Mouse (Mus musculus): Measurements from ENCODE around the gene Wbp4. TPM values are rescaled to one million over a fixed set of nuclear protein-coding genes. Genes with fewer than 3 reads are reported as not detected.

The Wbp4 gene
- total and polyA plus RNA-seq, 3 experiments: 3.7 to 22.7 (median 22.0) TPM

DNA sequence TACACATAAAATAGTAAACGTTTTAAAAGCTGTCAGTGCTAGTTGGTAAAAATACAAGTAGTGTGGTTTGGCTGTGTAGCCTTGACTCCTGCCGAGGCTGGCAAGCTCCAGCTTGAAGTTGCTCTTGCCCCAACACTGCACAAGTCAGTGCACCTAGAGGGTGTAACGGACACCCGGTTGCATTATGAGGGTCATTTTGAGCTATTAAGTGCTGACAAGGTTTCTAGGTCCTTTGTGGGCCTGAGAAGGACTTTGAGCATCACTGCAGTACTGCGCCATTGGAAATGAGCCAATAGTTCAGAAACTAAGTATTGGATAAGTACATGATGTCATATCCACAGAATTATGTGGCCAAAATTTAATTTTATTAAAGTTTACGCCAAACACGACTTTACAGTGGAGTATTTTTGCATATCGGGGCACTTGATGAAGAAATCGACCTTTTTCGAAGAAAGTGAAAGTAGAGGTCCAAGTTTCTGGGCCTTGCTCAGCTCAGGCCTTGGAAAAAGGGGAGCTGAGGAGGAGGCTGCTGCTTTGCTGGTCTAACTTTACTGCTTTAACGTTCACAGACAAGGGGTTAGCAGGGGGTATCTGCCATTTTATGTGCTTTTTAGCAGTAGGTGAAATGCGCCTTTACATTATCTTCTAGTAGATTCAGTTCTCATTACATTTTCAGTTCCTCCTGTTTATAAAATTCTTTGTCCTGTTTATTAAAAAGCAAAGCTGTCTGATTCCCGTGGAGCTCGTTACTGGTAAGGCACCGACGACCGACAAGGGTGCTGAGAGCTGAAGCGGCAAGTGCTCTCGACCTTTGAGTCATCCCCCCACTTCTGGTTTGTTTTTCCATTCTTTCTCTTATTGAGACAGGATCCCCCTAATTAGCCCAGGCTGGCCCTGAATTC, 37.7 kb upstream of the Wbp4 start:
- peaks cover 36% of the 10 kb centered on the region for H3K36me3 ChIP-seq (ENCODE audit: control insufficient read depth, insufficient read depth, low read length)
- peak overlapping the region; percentile 7; the same call in 1 of the 2 replicates for H3K4me3 ChIP-seq
- peak overlapping the region; percentile 56 for H3K9ac ChIP-seq (ENCODE audit: low read depth, low read length)
- TF ChIP-seq POLR2A (IDR thresholded peaks at IDR 0.05; ENCODE audit: insufficient read depth, low read depth, low read length): no peak
- no peak for TF ChIP-seq CTCF (IDR thresholded peaks at IDR 0.05)
- TF ChIP-seq EP300 (IDR thresholded peaks at IDR 0.05; ENCODE audit: insufficient read depth, low read depth, low read length): no peak
- peak in 1 of 2 experiments; percentile 40 for DNase-seq
- no peaks in the 10 kb centered on the region for H3K27me3 ChIP-seq (ENCODE audit: control insufficient read depth, insufficient read depth, low read length)
- intact Hi-C loops (cut with DNase I): loop anchor here (2.0 kb wide), 1 partner anchor 16 kb away; no protein-coding TSS in a partner anchor
- peaks cover 19% of the 10 kb centered on the region for H3K4me1 ChIP-seq (ENCODE audit: control insufficient read depth, insufficient read depth, low read length)
- H3K79me2 ChIP-seq (replicated peaks; ENCODE audit: control insufficient read depth, insufficient read depth, low read length): peaks cover 9% of the 10 kb centered on the region
- peak overlapping the region; percentile 40 for H3K27ac ChIP-seq
- 55% methylated on average over 19 of the region's 19 CpGs for WGBS

GRCm38 (mm10) chr14:79518123-79518522, 36.8 kb upstream of the Wbp4 start:
- peak overlapping the region; percentile 40; the same call in 1 of the 2 replicates for H3K27ac ChIP-seq
- intact Hi-C loops (cut with DNase I): loop anchor here (2.0 kb wide), 1 partner anchor 17 kb away; no protein-coding TSS in a partner anchor
- WGBS: 71% methylated on average over 2 of the region's 2 CpGs
- no peak overlapping the region for H3K4me3 ChIP-seq
- peaks cover 7% of the 10 kb centered on the region for H3K79me2 ChIP-seq (replicated peaks; ENCODE audit: control insufficient read depth, insufficient read depth, low read length)
- no peak overlapping the region for H3K9ac ChIP-seq (ENCODE audit: low read depth, low read length)
- DNase-seq: no peak
- H3K27me3 ChIP-seq (ENCODE audit: control insufficient read depth, insufficient read depth, low read length): no peaks in the 10 kb centered on the region
- peaks cover 19% of the 10 kb centered on the region for H3K4me1 ChIP-seq (ENCODE audit: control insufficient read depth, insufficient read depth, low read length)
- H3K36me3 ChIP-seq (ENCODE audit: control insufficient read depth, insufficient read depth, low read length): peaks cover 33% of the 10 kb centered on the region
- no peak for TF ChIP-seq EP300 (IDR thresholded peaks at IDR 0.05; ENCODE audit: insufficient read depth, low read depth, low read length)
- no peak for TF ChIP-seq CTCF (IDR thresholded peaks at IDR 0.05)
- no peak for TF ChIP-seq POLR2A (IDR thresholded peaks at IDR 0.05; ENCODE audit: insufficient read depth, low read depth, low read length)

DNA sequence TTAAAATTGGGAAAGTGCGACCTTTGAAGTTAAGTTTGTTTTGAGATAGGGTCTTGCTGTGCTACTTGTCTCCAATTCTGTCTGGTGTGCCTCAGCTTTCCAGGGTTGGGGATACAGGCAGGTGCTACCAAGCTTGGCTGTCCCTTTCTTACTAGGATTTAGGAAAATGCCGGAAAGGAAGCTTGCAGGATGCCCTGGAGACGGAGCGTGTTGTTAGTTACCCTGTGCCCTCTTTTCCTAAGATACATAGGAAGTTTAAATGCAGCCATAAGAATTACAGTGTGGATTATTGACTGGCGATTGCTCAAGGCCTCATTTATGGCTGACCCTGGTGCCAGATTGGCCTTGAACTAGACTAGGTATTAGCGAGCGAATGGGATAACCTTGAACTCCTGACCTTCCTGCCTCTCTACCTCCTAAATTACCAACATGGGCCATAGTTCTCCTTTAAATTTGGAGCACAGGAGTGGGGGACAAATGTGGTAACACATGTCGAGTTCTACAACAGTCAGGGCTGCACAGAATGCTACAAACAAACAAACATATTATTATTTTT, 35.9 kb upstream of the Wbp4 start:
- Histone ChIP-seq H3K4me3 (no peak overlapping the region), H3K79me2 (replicated peaks; ENCODE audit: control insufficient read depth, insufficient read depth, low read length) (peaks cover 7% of the 10 kb centered on the region), H3K27me3 (ENCODE audit: control insufficient read depth, insufficient read depth, low read length) (no peaks in the 10 kb centered on the region), H3K9ac (ENCODE audit: low read depth, low read length) (no peak overlapping the region), H3K27ac (peak overlapping the region; percentile 42), H3K4me1 (ENCODE audit: control insufficient read depth, insufficient read depth, low read length) (peaks cover 19% of the 10 kb centered on the region), H3K36me3 (ENCODE audit: control insufficient read depth, insufficient read depth, low read length) (peaks cover 28% of the 10 kb centered on the region)
- 66% methylated on average over 8 of the region's 8 CpGs for WGBS
- intact Hi-C loops (cut with DNase I): no loop called here
- TF ChIP-seq EP300 (IDR thresholded peaks at IDR 0.05; ENCODE audit: insufficient read depth, low read depth, low read length): no peak
- no peak for TF ChIP-seq POLR2A (IDR thresholded peaks at IDR 0.05; ENCODE audit: insufficient read depth, low read depth, low read length)
- no peak for TF ChIP-seq CTCF (IDR thresholded peaks at IDR 0.05)
- no peak for DNase-seq

GRCm38 (mm10) chr14:79516751-79517150, 35.4 kb upstream of the Wbp4 start:
- peaks cover 7% of the 10 kb centered on the region for H3K79me2 ChIP-seq (replicated peaks; ENCODE audit: control insufficient read depth, insufficient read depth, low read length)
- WGBS: 70% methylated on average over 2 of the region's 2 CpGs
- no peak for TF ChIP-seq EP300 (IDR thresholded peaks at IDR 0.05; ENCODE audit: insufficient read depth, low read depth, low read length)
- no peak for TF ChIP-seq CTCF (IDR thresholded peaks at IDR 0.05)
- TF ChIP-seq POLR2A (IDR thresholded peaks at IDR 0.05; ENCODE audit: insufficient read depth, low read depth, low read length): no peak
- no peaks in the 10 kb centered on the region for H3K27me3 ChIP-seq (ENCODE audit: control insufficient read depth, insufficient read depth, low read length)
- no peak for DNase-seq
- H3K4me3 ChIP-seq: no peak overlapping the region
- H3K9ac ChIP-seq (ENCODE audit: low read depth, low read length): no peak overlapping the region
- intact Hi-C loops (cut with DNase I): no loop called here
- H3K4me1 ChIP-seq (ENCODE audit: control insufficient read depth, insufficient read depth, low read length): peaks cover 17% of the 10 kb centered on the region
- peak overlapping the region; percentile 42 for H3K27ac ChIP-seq
- H3K36me3 ChIP-seq (ENCODE audit: control insufficient read depth, insufficient read depth, low read length): peaks cover 31% of the 10 kb centered on the region

DNA sequence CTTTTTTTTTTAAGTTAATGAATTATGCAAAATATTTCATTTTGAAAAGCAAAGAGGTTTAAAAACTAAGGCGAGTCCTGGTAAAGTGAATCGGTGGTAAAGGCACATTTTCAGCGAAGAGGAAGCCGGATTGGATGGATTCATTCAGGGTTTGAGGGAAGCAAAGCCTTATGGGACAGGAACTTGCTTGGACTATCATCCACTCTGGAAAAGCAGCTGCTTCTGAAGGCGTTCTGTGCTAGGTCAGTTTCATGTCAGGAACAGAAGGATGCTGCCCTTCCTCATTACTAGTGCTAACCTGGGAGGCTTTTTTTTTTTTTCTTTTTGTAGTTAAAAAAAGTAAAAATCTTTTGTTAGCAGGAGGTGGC, 34.9 kb upstream of the Wbp4 start:
- Histone ChIP-seq H3K79me2 (replicated peaks; ENCODE audit: control insufficient read depth, insufficient read depth, low read length) (peaks cover 8% of the 10 kb centered on the region), H3K36me3 (ENCODE audit: control insufficient read depth, insufficient read depth, low read length) (peaks cover 29% of the 10 kb centered on the region), H3K4me1 (ENCODE audit: control insufficient read depth, insufficient read depth, low read length) (peaks cover 14% of the 10 kb centered on the region), H3K27ac (peak overlapping the region; percentile 42), H3K9ac (ENCODE audit: low read depth, low read length) (no peak overlapping the region), H3K27me3 (ENCODE audit: control insufficient read depth, insufficient read depth, low read length) (no peaks in the 10 kb centered on the region), H3K4me3 (no peak overlapping the region)
- TF ChIP-seq CTCF (IDR thresholded peaks at IDR 0.05) (no peak), POLR2A (IDR thresholded peaks at IDR 0.05; ENCODE audit: insufficient read depth, low read depth, low read length) (no peak)
- intact Hi-C loops (cut with DNase I): no loop called here
- no peak for DNase-seq
- WGBS: 72% methylated on average over 5 of the region's 5 CpGs

Measured in heart, adult 2 months (tissue).